In the genomic region with DNA sequence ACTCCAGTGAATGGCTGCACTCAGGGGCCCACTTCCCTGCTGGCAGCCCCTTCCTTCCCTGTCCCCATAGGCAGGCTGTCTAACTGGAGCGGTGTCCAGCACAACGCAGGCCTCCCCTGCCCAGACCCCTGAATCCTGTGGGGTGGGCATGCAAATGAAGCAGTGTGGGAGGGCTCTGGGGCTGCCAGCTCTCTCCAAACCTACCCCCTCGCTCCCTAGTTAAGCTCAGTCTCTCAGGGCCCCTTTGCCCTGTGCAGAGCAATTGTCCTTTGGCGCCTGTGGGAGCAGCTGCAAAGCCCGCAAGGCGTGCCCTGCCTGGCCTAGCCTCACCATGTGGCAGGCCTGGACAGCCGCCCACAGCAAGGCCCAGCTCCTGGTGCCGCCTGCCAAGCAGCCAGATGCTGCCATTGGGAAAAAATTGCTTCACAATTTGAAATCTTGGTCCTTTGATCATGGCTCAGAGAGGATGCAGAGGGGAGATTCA, we compare ENCODE assay signal across 8 mouse cellular contexts.
DNase-seq lines count a peak whose midpoint lies in the region; ATAC-seq and TF ChIP-seq lines count a peak whose summit lies in the region.

No protein-coding gene starts in this region.

- no peaks in the 10 kb centered on the region for H3K9me3 ChIP-seq in heart, embryonic 11.5 days (replicated peaks; ENCODE audit: control insufficient read depth, low read length)

- H3K4me3 ChIP-seq in heart, embryonic 11.5 days (ENCODE audit: low read depth, low read length): no peak overlapping the region
- H3K4me3 ChIP-seq in layer of hippocampus, adult 2 months: no peak overlapping the region
- H3K4me3 ChIP-seq in thymus, adult 2 months (ENCODE audit: control insufficient read depth, insufficient read depth, low read length): no peak overlapping the region

- no peak for TF ChIP-seq POLR2A in thymus, adult 2 months (IDR thresholded peaks at IDR 0.05; ENCODE audit: control insufficient read depth, extremely low read depth, insufficient read depth, low read length, poor library complexity)

- TF ChIP-seq CTCF in layer of hippocampus, adult 2 months (conservative IDR thresholded peaks at IDR 0.05): no peak
- TF ChIP-seq CTCF in thymus, adult 2 months (IDR thresholded peaks at IDR 0.05; ENCODE audit: borderline replicate concordance, control insufficient read depth, extremely low read depth, insufficient read depth, low read length, poor library complexity): no peak

- no peaks in the 10 kb centered on the region for H3K36me3 ChIP-seq in heart, embryonic 11.5 days (ENCODE audit: control insufficient read depth, insufficient read depth, low read length)
- H3K36me3 ChIP-seq in thymus, adult 2 months (ENCODE audit: control insufficient read depth, insufficient read depth, low read length): no peaks in the 10 kb centered on the region

- H3K4me2 ChIP-seq in heart, embryonic 11.5 days: no peak overlapping the region

- DNase-seq in layer of hippocampus, adult 11-12 months (ENCODE audit: low spot score): peak; percentile 66
- DNase-seq in layer of hippocampus, adult 9-10 months (ENCODE audit: low spot score): no peak
- peak; percentile 65 for DNase-seq in fibroblast of lung, adult 2 months (ENCODE audit: low read depth)
- DNase-seq in layer of hippocampus, adult 2 months (ENCODE audit: low spot score in 2 of 2): peak; percentile 61 to 67
- peak; percentile 17 for DNase-seq in lung, postnatal 36 days
- DNase-seq in right cerebral cortex, postnatal 4 days: peak; percentile 62
- DNase-seq in thymus, adult 2 months: no peak

- no peak overlapping the region for H3K9ac ChIP-seq in heart, embryonic 11.5 days (ENCODE audit: low read depth, low read length)

- peaks cover 32% of the 10 kb centered on the region for H3K4me1 ChIP-seq in heart, embryonic 11.5 days (ENCODE audit: control insufficient read depth, insufficient read depth, low read length)
- no peaks in the 10 kb centered on the region for H3K4me1 ChIP-seq in thymus, adult 2 months (replicated peaks; ENCODE audit: control insufficient read depth, insufficient read depth, low read length)

- peak; percentile 52 for ATAC-seq in heart, embryonic 11.5 days (replicated peaks; ENCODE audit: insufficient number of reproducible peaks, low FRiP score, low TSS enrichment)

- no peaks in the 10 kb centered on the region for H3K27me3 ChIP-seq in heart, embryonic 11.5 days (ENCODE audit: control insufficient read depth, insufficient read depth, low read length)
- no peaks in the 10 kb centered on the region for H3K27me3 ChIP-seq in thymus, adult 2 months (ENCODE audit: control insufficient read depth, insufficient read depth, low read length)

- WGBS in heart, embryonic 11.5 days (ENCODE audit: insufficient replicate concordance): 58% methylated on average over 8 of the region's 8 CpGs
- 76% methylated on average over 8 of the region's 8 CpGs for WGBS in thymus, adult 2 months

- peak overlapping the region; percentile 70 for H3K27ac ChIP-seq in heart, embryonic 11.5 days (ENCODE audit: low read depth, low read length)
- peak overlapping the region; percentile 73 for H3K27ac ChIP-seq in layer of hippocampus, adult 2 months
- H3K27ac ChIP-seq in thymus, adult 2 months (ENCODE audit: control insufficient read depth, insufficient read depth, low read length): no peak overlapping the region

Comparison
In these comparisons a context has a peak if more than half of its experiments do, and no peak if none do; other contexts are left out.
1. DNase-seq: peak in layer of hippocampus, adult 11-12 months (single experiment), fibroblast of lung, adult 2 months (single experiment), layer of hippocampus, adult 2 months (2 of 2), lung, postnatal 36 days (single experiment) and right cerebral cortex, postnatal 4 days (single experiment); none in layer of hippocampus, adult 9-10 months (single experiment) and thymus, adult 2 months (single experiment).